Mouse (Mus musculus) monocyte, adult 2 months (primary cell): ENCODE measurements around the gene Hectd3.
A peak's percentile ranks its signal among the peaks of the same experiment; 100 is the strongest.

Experiments
- DNase-seq, 2 experiments: peaks; one replicate each; pipeline ENCODE4 v3.0.0; 2022; ENCODE audit warnings: low spot score in 2 of 2, low read depth in 1 of 2

The Hectd3 gene

DNA sequence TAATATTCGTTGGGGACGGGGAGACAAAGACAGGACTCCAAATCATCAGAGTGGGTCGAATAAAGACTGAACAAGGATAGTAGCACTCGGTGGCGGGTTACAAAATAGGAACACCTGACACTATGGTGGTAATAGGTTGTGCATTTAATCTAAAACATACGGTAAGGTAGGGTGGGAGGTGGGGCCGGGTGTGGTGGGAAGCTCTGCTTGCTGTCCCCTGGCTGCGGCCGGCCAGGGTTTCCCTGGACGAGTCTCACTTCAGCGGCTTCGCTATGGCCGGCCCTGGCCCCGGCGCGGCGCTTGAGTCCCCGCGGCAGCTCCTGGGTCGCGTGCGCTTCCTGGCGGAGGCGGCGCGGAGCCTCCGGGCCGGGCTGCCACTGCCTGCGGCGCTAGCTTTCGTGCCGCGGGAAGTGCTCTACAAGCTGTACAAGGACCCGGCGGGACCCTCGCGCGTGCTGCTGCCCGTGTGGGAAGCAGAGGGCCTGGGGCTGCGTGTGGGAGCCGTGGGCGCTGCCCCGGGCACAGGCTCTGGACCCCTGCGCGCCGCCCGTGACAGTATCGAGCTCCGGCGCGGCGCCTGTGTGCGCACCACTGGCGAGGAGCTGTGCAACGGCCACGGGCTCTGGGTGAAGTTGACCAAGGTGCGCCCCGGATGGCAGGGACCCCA is at the start of gene Hectd3:
Hectd3 (plus strand) TSS at position 187 of the 667 bp plus-strand sequence.
- no peak for DNase-seq

DNA sequence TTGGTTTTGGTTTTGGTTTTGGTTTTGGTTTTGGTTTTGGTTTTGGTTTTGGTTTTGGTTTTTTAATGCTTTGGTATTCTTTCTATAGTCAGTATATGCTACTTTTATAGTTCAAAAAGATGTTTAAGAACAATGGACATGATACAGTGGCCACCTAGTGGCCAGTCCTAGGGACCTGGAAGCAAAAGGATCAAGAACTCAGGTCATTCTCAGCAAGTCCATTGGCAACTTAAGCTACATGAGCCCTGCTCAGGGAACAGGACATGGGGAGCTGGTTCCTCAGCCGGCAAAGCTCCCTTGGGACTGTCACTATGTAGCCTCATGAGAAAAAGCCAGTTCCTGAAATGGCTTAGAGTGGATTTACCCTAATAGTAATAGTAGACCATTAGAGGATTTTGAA is 43.5 kb upstream of the Hectd3 start:
- DNase-seq, result no peak

DNA sequence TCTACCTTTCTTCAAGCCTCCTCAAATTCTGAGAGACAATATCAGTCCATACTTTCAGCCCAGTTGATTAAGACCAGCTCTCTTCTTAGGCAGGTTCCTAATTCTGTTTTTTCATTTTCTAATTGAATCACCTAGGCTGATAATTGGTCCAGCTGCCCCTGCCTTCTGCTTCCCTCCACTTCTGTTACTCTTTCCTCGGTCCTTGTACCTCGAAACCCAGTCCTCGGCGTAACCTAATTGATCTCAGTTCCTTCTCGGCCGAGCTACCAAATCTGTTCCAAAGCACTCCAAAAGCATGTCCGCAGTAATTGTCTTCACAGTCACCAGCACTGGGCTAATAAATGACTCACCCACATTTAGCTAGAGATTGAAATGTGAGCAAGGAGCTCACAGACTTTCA is 40.2 kb upstream of the Hectd3 start:
- no peak for DNase-seq

DNA sequence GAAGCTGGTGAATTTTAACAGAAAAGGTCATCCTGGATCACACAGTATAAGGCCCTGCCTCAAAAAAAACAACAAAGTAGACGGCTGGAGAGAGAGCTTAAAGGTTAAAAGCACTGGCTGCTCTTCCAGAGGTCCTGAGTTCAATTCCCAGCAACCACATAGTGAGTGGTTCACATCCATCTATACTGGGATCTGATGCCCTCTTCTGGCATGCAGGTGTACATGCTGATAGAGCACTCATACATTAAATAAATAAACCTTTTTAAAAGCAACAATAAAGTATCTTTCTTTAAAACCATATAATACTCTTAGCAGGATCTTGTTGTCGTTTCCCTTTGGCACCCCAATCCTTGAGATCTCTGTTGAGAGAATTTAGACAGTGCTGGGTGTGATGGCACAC is 18.6 kb upstream of the Hectd3 start:
- DNase-seq, result no peak

DNA sequence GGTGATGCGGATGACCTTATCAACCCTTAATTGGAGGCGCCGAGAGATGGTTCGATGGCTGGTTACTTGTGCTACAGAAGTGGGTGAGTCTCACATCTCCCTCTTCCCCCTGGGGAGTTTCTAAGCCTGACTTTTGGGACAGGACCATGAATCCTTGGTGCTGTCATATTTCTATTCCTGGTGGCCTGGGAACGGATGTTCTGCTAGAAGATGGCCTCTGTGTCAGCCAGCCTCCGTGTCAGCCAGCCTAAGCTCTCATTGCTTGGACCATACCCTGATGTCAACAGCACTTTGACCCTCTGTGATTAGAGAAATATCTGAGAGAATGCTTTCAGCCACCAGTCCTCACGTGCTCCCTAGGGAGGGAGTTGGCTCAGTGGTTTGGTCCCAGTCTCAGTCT is 9.4 kb upstream of the Hectd3 start:
- DNase-seq, result no peak

DNA sequence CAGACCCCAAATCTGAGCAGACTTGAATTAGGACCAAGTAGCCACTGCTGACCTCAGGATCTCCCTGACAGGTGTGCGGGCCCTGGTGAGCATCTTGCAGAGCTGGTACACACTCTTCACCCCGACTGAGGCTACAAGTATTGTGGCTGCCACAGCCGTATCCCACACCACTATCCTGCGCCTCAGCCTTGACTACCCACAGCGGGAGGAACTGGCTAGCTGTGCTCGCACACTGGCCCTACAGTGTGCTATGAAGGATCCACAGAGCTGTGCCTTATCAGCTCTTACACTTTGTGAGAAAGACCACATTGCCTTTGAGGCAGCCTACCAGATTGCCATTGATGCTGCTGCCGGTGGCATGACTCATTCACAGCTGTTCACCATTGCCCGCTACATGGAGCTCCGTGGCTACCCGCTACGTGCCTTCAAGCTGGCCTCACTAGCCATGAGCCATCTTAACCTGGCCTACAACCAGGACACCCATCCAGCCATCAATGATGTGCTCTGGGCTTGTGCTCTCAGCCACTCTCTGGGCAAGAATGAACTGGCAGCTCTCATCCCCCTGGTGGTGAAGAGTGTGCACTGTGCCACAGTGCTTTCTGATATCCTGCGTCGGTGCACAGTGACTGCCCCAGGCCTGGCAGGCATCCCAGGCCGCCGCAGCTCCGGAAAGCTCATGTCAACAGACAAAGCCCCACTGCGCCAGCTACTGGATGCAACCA is 8.6 kb upstream of the Hectd3 start:
- DNase-seq, result no peak

DNA sequence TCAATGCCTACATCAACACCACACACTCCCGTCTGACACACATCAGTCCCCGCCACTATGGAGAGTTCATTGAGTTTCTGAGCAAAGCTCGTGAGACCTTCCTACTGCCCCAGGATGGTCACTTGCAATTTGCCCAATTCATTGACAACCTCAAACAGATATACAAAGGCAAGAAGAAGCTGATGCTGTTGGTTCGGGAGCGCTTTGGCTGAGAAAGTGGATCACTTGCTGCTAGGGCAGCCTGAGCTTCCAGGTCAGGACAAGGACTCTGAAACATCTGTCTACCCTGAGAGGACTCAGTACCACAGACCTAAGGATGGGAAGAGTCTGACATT is 8.0 kb upstream of the Hectd3 start:
- DNase-seq, result no peak

DNA sequence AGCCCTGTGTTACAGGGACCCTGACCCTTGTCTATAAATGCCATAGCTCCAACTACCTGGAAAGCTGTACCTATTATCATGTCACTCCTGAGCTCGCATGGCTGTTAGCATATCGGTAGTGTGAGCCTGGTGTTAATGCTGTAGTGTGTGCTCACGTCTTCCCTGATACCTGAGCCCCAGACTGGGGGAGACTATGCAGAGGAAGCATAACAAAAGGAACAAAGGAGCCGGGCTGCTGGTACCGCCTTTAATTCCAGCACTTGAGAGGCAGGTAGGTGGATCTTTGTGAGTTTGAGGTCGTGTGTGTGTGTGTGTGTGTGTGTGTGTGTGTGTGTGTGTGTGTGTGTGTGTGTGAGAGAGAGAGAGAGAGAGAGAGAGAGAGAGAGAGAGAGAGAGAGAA is 5.4 kb upstream of the Hectd3 start:
- DNase-seq, result no peak

DNA sequence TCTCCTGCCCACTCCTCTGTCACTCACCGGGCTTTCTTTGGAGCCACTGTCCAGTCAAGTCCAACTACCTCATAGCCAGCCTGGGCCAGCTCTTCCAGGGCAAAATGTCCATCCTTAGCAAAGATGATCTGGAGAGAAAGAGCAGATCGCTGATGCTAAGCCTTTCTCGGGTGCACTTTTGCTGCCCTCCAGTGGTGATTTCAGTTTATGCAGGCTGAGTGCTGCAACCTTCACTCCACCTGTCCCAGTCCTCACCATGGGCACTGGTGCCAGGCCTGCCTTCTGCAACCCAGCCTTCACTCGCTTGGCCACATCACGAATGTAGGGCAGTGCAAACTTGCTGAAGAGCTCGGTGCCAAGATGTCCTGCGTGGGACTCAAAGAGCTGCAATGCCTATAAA is 3.8 kb upstream of the Hectd3 start:
- DNase-seq, result peak in 1 of 2 experiments; percentile 51

DNA sequence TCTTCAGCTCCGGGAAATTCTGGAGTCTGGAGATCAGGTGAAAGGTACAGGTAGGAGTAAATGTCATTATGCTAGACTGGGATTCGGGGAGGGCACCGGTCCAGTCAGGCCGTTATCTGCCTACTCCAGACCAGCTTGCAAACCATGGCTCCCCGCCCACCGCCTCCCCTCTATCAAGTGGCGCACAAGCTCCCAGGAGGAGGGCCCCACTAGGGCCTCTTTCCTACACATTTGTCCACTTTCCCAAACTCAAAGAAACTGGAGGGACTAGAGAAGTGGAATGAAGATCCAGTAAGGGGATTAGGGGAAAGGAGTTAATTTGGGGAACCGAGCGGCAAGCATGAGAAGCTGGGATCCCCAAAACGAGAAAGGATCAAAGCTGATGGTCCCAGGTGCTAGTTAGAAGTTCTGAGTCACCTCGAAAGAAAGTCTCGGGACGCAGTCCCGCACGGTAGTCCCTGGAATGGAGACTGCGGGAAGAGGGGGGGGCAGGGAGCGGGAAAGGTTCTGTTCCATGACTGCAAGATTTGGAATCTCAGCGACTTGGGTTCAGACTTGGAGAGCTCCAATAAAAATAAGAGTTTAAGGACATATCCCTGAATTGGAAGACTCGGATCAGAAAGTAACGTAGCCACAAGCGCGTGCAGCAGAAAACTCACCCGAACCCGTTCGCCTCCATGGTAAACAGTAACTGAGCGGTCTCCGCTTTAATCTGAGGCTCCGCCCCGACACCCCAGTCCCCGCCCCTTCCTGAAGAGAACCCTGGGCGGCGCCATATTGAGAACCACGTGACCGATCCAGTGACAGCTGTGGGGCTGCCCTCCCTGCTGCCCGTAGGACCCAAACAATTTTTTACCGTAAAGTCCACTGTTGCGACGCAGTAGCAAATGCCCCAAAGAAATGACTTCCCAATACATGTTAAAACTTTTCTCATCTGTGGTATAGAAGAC is 1.2 kb upstream of the Hectd3 start, which contains the start of gene Urod:
Urod (minus strand) TSS at position 742 of the 950 bp plus-strand sequence.
- DNase-seq, result peak; percentile 80 to 93

DNA sequence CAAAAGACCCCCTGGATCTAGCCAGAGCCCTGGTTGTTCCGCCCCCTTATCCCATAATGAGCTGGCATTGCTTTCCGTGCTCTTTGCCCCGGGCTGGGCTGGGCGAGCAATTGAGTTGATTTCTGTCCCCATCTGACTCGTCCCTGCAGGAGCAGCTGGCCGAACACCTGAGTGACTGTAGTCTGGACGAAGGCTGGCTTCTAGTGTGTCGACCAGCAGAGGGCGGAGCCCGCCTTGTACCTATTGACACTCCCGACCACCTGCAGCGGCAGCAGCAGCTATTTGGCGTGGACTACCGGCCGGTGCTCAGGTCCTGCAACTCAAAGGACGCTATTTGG is 650 bp downstream of the Hectd3 start:
- DNase-seq, result no peak

DNA sequence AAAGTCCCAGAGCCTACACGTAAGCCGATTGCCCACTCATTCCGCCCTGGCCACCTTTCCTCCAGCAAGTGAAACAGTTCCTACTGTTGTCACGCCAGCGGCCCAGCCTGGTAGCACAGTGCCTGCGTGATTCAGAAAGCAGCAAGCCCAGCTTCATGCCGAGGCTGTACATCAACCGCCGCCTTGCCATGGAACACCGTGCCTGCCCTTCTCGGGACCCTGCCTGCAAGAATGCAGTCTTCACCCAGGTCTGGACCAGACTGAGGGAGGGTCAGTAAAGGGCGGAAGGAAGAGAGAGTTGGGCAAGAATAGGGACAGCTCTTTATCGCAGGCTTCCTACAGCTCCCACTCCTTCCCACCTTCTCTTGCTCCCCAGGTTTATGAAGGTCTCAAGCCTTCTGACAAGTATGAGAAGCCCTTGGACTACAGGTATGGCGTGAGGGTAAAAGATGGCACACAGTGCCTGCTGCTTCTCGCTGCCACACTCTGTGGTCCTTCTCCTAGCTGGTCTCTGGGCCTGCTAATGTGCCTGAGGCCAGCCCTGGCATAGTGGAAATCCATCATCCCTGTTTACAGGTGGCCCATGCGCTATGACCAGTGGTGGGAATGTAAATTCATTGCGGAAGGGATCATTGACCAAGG is 4.5 kb downstream of the Hectd3 start:
- DNase-seq, result no peak

DNA sequence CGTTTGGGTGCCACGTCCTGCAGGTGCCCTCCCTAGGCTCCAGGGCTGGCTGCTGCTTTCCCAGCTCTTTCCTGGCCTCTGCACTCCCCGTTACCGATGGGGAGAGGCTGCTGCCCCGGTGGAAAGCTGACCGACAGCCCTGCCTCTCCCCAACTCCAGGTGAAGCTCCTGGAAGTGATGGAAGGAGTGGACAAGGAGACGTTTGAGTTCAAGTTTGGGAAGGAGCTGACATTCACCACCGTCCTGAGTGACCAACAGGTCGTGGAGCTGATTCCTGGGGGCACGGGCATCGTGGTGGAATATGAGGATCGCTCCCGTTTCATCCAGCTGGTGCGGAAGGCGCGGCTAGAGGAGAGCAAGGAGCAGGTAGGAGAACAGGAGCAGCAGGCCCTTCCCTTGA is 6.8 kb downstream of the Hectd3 start:
- DNase-seq, result no peak

DNA sequence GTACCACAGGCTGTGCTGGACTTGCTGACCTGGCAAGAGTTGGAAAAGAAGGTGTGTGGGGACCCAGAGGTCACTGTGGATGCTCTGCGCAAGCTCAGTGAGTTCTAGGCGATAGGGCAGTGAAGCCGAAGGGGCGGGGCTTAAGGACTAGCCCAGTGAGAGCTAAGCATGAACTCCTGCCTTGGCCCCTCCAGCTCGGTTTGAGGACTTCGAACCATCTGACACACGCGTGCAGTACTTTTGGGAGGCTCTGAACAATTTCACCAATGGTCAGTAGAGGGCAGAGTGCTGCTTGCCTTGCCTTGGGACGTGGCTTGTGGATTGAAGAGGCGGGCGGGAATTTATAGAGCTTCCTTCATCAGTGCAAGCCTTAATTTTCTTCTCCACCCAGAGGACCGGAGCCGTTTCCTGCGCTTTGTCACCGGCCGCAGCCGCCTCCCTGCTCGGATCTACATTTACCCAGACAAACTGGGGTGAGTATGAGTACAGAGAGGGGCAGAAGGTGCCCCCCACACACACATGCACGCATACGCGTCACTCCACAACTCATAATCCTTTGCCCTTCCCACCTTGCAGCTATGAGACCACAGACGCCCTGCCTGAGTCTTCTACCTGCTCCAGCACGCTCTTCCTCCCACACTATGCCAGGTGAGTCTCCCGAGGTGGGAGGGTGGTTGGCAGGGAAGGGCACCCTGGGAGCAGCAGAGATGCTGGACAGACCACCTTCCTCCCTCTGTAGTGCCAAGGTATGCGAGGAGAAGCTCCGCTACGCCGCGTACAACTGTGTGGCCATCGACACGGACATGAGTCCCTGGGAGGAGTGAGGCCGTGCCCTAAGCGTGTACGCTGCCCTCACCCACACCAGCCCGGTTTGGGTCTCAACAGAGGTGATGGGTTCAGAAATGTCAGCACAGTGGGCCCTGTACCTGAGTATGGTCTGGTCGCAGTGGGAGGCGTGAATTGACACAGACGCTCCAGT is 7.7 kb downstream of the Hectd3 start:
- no peak for DNase-seq

DNA sequence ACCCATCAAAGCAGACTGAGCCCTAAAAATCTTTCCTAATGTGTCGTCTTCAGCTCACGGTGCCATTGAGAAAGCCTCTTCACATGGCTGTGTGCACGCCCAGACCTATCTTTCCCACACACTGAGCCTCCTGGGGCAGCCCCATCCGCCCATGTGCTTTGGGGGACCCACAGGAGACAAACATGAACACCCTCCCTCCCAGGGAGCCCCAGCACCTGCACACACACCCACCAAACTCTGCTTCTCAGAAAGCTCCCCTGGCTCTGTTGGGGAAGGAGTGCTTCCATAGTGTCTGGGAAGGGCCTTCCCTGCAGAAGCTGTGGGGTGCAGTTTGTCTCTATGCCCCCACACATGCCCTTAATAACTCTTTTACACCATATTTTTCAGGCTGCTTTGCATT is 9.5 kb downstream of the Hectd3 start:
- no peak for DNase-seq

DNA sequence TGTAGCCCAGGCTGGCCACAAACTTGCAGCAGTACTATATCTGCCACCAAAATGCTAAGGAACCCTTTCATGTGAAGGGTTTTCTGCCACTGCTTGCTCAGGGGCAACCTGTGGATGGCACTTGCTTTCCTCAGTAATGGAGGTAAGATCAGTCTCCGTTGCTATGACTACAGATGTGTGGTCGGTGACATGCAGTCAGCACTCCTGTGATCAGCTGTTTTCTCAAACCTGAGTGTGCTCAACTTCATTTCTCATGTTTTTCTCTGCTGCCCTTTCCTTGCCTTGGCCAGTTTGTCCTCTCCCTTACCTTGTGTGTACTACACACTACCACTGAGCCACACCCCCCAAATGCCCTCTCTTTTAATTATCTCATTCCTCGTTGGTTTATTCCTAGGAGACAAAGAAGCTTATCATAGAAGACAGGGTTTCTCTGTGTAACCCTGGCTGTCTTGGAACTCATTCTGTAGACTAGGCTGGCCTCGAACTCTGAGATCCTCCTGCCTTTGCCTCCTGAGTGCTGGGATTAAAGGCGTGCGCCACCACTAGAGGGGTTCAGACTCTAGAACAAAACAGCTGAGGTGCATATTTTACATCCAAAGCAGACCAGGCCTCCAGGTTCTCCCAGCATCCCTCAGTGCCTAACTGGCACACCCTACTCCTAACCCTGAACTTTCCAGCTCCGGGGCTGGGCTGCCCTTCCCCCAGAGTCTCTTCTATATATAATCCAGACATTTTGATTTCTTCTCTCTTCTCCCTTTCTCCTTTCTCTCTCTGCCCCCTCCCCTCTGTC is 10.7 kb downstream of the Hectd3 start:
- DNase-seq, result no peak

DNA sequence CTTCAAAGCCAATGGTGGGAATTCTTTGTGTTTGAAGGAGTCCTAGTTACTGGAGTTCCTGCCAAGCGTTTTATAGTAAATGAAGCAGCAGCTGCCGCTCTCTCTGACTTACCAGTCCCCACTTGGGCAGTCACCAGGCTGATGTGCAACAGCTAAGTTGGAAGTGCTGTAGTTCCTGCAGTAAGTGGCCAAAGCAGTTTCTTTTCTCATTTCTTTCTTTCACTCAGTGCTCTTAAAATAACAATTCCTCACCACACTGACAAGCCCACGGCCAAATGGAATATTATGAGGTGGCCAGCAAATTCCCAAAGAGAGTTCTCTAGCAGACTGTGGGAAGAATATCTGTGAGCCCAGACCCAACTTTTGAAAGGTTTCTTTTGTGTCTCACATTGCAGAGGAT is 11.9 kb downstream of the Hectd3 start:
- no peak for DNase-seq

DNA sequence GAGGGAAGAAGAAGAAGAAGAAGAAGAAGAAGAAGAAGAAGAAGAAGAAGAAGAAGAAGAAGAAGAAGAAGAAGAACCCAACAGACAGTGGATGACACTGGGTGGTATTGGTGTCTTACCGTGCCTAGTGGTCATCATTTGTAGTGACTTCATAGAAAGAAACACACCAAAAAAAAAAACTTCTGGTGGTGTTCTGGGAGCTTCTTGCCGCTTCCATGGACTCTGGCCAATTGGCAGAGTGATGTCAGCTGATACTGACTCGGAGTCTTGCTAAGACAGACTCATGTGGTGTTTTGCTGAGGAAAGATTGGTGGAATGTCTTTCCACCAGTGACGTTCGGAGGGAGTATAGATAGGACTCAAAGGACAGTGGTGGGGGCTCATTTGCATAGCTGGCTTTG is 15.1 kb downstream of the Hectd3 start:
- no peak for DNase-seq

DNA sequence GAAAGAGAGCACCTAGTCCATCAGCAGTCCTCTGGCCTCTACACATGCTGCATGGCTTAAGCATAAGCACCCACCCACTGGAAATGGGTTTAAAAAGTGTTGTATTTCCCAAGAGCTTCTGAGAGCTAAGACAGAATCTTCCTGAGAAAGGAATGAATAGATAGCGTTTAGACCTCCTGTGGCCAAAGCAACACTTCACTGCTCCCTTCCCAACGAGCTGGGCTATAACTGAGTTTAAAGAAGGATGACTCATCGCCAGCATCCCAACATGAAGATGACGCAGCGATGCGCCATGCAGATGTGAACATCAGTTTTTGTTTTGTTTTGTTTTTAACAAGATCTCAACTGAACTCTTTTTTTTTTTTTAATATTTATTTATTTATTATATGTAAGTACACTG is 18.5 kb downstream of the Hectd3 start:
- DNase-seq, result no peak
